Mouse (Mus musculus) intestine, embryonic 14.5 days (tissue): ENCODE results near the gene Ywhae. TPM values are rescaled to one million over a fixed set of nuclear protein-coding genes. Genes with fewer than 3 reads are reported as not detected.

ENCODE experiments used
- ATAC-seq: fragments of 200-750 bp; cut with Nextera tagmentation; replicated peaks from 2 replicates; pipeline ENCODE4 v1.8.0; 2017; ENCODE audit warnings: low read depth, moderate number of reproducible peaks, moderate TSS enrichment, moderate library complexity; ENCODE audit not compliant: low FRiP score, low TSS enrichment
- DNase-seq: peaks from one replicate; pipeline ENCODE4 v3.0.0-alpha.2; 2018; ENCODE audit warnings: low spot score
- H3K27ac ChIP-seq: fragments of 300-500 bp; sonication (generic); 2 replicates; pipeline ENCODE4 v1.5.1; 2014; ENCODE audit warnings: low read depth, mild to moderate bottlenecking, control low read depth
- H3K27me3 ChIP-seq: fragments of 300-500 bp; sonication (generic); replicated peaks from 2 replicates; pipeline ENCODE4 v1.6.1; 2014; ENCODE audit warnings: low read length, control low read depth; ENCODE audit not compliant: control insufficient read depth, insufficient read depth
- H3K36me3 ChIP-seq: fragments of 300-500 bp; sonication (generic); 2 replicates; pipeline ENCODE4 v1.6.1; 2014; ENCODE audit warnings: low read length, control low read depth; ENCODE audit not compliant: control insufficient read depth, insufficient read depth
- H3K4me1 ChIP-seq: fragments of 300-500 bp; sonication (generic); replicated peaks from 2 replicates; pipeline ENCODE4 v1.6.1; 2014; ENCODE audit warnings: low read length, control low read depth, mixed read lengths; ENCODE audit not compliant: control insufficient read depth, insufficient read depth
- H3K4me2 ChIP-seq: fragments of 300-500 bp; sonication (generic); 2 replicates; pipeline ENCODE4 v1.6.1; 2014; ENCODE audit warnings: low read length
- H3K4me3 ChIP-seq: fragments of 300-500 bp; sonication (generic); 2 replicates; pipeline ENCODE4 v1.5.1; 2014; ENCODE audit warnings: low read depth, low read length, control low read depth, mixed read lengths
- H3K9ac ChIP-seq: fragments of 300-500 bp; sonication (generic); 2 replicates; pipeline ENCODE4 v1.6.1; 2014; ENCODE audit warnings: mild to moderate bottlenecking, low read length
- H3K9me3 ChIP-seq: fragments of 300-500 bp; sonication (generic); 2 replicates; pipeline ENCODE4 v1.6.1; 2016; ENCODE audit warnings: low read length, control low read depth; ENCODE audit not compliant: control insufficient read depth
- WGBS: fragments of 180-500 bp; shearing (Covaris S2); extraction: QIAGEN DNeasy Blood & Tissue Kit; methylation state at CpG from one replicate; pipeline ENCODE4 v1.1.7; 2014; 5-methylcytosine and 5-hydroxymethylcytosine counted together
- polyA plus RNA-seq: library from polyadenylated mRNA; unstranded; fragments of >200 nt; fragmentation: Nextera tagmentation; extraction: Ambion mirVana; gene quantifications from 2 replicates; pipeline ENCODE4 v1.2.1, GENCODE M21; 2014

Gene Ywhae
- 888 and 941 TPM in 2 replicates for polyA plus RNA-seq

DNA sequence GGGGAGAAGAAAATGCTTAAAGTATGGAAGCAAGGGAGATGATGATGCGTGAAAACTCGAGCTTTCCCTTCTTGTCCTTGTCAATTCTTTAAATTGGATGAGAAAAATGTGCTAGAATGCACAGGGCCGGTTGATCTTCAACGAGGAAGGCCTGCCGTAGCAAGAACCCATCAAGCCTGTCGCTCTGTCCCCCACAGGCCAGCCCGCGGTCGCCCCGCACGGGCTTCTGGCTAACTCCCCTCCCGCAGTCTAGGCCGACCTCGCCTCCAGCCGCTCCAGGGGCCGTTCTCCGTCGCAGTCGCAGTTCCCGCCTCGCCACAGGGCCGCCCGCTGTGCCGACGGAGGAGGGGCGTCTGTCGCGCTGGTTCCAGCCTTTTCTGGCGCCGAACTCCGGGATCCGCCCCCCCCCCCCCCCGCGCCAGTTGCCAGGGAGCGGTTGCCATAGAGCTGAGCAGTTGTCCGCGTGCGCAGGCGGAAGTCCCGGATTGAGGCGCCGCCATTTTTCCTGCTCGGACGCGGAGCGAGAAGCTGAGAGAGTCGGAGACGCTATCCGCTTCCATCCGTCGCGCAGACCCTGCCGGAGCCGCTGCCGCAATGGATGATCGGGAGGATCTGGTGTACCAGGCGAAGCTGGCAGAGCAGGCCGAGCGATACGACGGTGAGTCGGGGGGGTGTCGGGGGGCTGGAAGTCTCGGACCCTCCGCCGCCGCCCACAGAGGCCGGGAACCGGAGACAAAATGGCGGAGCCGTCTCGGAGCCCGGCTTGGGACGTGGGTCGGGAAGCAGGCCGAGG, at the start of gene Ywhae:
Gene Ywhae, plus strand, starts transcription at position 436 of the 793 bp plus-strand sequence.
- under 1% methylated on average over 74 of the region's 76 CpGs for WGBS
- Histone ChIP-seq H3K4me3 (peak within 1 kb of the TSS; percentile 72), H3K9me3 (no peaks in the 10 kb centered on the region), H3K4me2 (peak within 1 kb of the TSS; percentile 98), H3K27ac (peak within 1 kb of the TSS; percentile 96), H3K4me1 (peaks cover 31% of the 10 kb centered on the region), H3K9ac (peak within 1 kb of the TSS; percentile 98), H3K36me3 (no peaks in the 10 kb centered on the region), H3K27me3 (no peaks in the 10 kb centered on the region)
- ATAC-seq (peak; percentile 92), DNase-seq (peak; percentile 98)

DNA sequence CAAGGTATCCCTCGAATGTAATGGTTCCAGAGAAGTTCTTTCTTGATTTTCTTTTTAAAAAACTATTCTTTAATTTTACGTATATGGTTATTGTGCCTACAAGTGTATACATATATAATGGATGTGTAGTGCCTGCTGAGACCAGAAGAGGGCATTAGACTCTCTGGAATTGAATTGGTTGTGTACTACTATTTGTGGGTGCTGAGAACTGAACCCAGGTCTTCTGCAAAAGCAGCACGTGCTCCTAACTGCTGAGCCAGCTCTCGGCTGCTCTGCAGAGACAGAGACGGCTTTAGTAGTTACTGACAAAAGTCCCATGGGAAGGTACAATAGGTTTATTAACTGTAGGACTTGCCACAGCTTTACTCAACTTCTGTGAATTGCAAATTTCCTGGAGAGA, 48.2 kb upstream of the Ywhae start:
- Histone ChIP-seq H3K4me2 (no peak overlapping the region), H3K9me3 (no peaks in the 10 kb centered on the region), H3K36me3 (peaks cover 27% of the 10 kb centered on the region; the same call in 1 of the 2 replicates), H3K27ac (no peak overlapping the region), H3K4me3 (no peak overlapping the region), H3K4me1 (peaks cover 13% of the 10 kb centered on the region), H3K9ac (no peak overlapping the region), H3K27me3 (no peaks in the 10 kb centered on the region)
- no peak for DNase-seq
- 95% methylated on average over 5 of the region's 5 CpGs for WGBS
- ATAC-seq = no peak

DNA sequence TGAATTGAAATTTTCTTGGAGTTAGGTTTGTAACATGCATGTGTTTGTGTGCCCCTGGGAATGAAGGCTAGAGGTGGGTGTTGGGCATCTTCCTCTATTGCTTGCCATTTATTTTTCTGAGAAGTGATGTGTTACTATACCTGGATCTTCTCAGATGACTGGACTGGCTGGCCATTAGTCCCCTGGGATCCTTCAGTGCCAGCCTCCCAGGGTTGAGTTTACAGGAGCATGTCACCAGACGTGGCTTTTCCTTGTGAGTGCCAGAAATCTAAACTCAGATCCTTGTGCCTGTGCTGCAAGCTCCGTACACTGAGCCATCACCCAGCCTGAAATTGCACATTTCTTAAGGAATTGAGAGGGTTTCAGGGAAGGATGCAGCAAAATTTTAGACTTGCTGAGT, 47.7 kb upstream of the Ywhae start:
- H3K27me3 ChIP-seq = no peaks in the 10 kb centered on the region
- no peak overlapping the region for H3K4me2 ChIP-seq
- no peak overlapping the region for H3K27ac ChIP-seq
- H3K36me3 ChIP-seq = peaks cover 27% of the 10 kb centered on the region; the same call in 1 of the 2 replicates
- H3K9me3 ChIP-seq = no peaks in the 10 kb centered on the region
- ATAC-seq (no peak), DNase-seq (no peak)
- H3K4me3 ChIP-seq = no peak overlapping the region
- peaks cover 13% of the 10 kb centered on the region for H3K4me1 ChIP-seq
- WGBS = 65% methylated on average over 2 of the region's 2 CpGs
- H3K9ac ChIP-seq = no peak overlapping the region

DNA sequence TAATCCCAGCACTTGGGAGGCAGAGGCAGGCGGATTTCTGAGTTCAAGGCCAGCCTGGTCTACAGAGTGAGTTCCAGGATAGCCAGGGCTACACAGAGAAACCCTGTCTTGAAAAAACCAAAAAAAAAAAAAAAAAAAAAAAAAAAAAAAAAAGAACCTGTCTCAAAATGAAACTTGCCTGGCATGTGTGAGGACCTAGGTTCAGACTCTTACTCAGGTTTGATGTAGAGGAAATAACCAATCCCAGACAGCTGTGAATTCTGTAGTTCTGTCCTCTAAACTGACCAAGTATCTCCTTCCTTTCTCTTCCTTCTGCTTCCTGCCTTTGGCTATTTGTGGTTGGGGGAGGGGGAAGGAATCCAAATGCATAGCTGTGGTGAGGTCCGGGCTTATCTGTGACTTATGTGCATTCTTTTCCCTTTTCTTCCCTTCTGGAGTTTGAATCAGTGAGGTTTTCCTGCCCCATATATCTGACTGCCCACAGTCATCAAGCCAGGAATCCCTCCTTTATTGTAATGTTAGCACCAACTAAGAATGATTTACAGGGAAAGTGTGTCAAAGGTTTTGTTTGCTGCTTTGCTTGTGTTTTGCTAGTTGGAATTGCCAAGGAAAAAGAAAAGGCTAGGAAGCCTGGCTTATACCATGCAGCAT, 45.2 kb upstream of the Ywhae start:
- no peaks in the 10 kb centered on the region for H3K27me3 ChIP-seq
- WGBS = 50% methylated on average over 2 of the region's 2 CpGs
- H3K4me2 ChIP-seq = no peak overlapping the region
- H3K4me3 ChIP-seq = no peak overlapping the region
- H3K36me3 ChIP-seq = peaks cover 42% of the 10 kb centered on the region
- no peak overlapping the region for H3K9ac ChIP-seq
- no peak for ATAC-seq
- peak overlapping the region; percentile 22; the same call in 1 of the 2 replicates for H3K27ac ChIP-seq
- no peak for DNase-seq
- H3K4me1 ChIP-seq = 0 out of 2 replicates have a peak, but pooled peaks cover 3% of the 10 kb centered on the region
- no peaks in the 10 kb centered on the region for H3K9me3 ChIP-seq

DNA sequence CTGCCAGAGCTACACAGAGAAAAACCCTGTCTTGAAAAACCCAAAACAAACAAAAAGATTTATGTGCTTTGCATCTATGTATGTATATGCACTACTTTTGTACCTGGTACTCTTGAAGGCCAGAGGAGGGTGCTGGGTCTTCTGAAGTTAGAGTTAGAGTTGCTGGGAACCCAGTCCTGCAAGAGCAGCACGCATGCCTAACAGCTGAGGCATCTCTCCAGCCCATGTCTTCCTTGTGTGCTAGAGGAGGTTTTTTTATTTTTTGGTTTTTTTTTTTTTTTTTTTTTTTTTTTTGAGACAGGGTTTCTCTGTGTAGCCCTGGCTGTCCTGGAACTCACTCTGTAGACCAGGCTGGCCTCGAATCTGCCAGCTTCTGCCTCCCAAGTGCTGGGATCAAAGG, 44.5 kb upstream of the Ywhae start:
- no peak overlapping the region for H3K4me2 ChIP-seq
- WGBS = 77% methylated on average over 2 of the region's 2 CpGs

DNA sequence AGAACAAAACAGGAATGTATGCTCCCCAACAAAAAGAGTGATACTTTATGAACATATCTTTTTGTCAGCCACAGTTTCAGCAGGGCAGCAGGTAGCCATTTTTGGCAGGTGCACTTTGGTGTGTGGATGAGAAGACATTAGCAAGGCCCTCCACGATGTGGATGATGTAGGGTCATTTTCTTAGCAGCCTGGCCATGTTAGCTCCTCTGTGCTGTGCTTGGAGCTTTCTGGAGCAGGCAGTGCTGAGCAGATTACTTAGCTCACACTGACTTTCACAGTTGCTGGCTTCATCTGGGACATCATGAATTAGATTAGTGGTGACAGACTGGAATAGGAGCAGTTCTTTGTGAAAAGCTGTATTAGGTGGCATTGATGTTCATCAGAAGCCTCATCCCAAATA, 42.7 kb upstream of the Ywhae start:
- Histone ChIP-seq H3K4me3 (no peak overlapping the region), H3K4me2 (no peak overlapping the region), H3K9me3 (no peaks in the 10 kb centered on the region), H3K9ac (no peak overlapping the region), H3K27ac (no peak overlapping the region), H3K4me1 (0 out of 2 replicates have a peak, but pooled peaks cover 3% of the 10 kb centered on the region), H3K27me3 (no peaks in the 10 kb centered on the region), H3K36me3 (peaks cover 49% of the 10 kb centered on the region)
- ATAC-seq (no peak), DNase-seq (no peak)
- WGBS = 85% methylated on average over 1 of the region's 1 CpGs

More for the DNA sequence above, 44.5 kb upstream of the Ywhae start:
- Histone ChIP-seq H3K4me3 (no peak overlapping the region), H3K36me3 (peaks cover 44% of the 10 kb centered on the region), H3K4me1 (0 out of 2 replicates have a peak, but pooled peaks cover 3% of the 10 kb centered on the region), H3K27ac (peak overlapping the region; percentile 22; the same call in 1 of the 2 replicates), H3K9ac (no peak overlapping the region), H3K27me3 (no peaks in the 10 kb centered on the region), H3K9me3 (no peaks in the 10 kb centered on the region)
- DNase-seq (no peak), ATAC-seq (no peak)

DNA sequence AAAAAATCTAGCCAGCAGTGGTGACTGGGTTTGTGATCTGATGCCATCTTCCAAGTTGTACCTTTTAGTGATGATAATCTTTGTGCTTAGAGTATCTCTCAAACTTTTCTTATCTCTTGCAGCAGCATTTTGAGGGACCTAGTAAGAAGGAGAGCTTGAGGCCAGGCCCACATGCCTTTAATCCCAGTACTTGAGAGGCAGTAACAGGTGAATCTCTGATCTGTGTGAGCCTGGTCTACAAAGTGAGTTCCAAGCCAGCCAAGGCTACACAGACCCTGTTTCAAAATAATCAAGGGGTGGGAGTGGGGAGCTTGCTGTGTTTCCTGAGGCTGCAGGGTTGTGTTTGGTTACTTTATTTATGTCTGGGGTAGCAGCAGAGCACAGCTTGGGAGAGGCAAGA, 41.6 kb upstream of the Ywhae start:
- H3K4me2 ChIP-seq = no peak overlapping the region
- 0 out of 2 replicates have a peak, but pooled peaks cover 3% of the 10 kb centered on the region for H3K4me1 ChIP-seq
- DNase-seq (no peak), ATAC-seq (no peak)
- no peak overlapping the region for H3K9ac ChIP-seq
- no peaks in the 10 kb centered on the region for H3K27me3 ChIP-seq
- no peak overlapping the region for H3K27ac ChIP-seq
- no peaks in the 10 kb centered on the region for H3K9me3 ChIP-seq
- peaks cover 59% of the 10 kb centered on the region for H3K36me3 ChIP-seq
- H3K4me3 ChIP-seq = no peak overlapping the region

DNA sequence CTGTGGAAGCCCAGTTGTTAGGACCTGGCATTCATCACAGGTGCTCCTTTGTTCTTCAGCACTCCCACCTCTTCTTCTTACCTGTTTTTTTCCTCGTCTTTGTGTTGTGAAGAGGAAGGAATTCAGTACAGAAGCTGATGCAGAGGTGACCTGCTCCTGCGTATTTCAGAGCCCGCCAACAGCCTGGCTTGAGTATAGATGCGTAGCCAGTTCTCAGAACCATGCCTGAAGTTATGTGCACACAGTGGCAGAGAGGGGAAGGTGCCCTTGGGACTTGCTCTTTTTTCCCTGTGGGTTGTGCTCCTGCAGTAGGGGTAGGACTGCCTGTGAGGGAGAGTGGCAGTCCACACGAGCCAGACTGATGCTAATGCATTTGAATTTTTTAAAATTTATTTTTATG, 39.1 kb upstream of the Ywhae start:
- Histone ChIP-seq H3K4me2 (no peak overlapping the region), H3K27ac (no peak overlapping the region), H3K27me3 (no peaks in the 10 kb centered on the region), H3K36me3 (peaks cover 83% of the 10 kb centered on the region), H3K4me1 (no peaks in the 10 kb centered on the region), H3K9ac (no peak overlapping the region), H3K4me3 (no peak overlapping the region), H3K9me3 (no peaks in the 10 kb centered on the region)
- ATAC-seq (no peak), DNase-seq (no peak)
- 94% methylated on average over 5 of the region's 5 CpGs for WGBS
